Mouse (Mus musculus): ENCODE data around the gene Entpd7.

Entpd7 gene

GRCm38 (mm10) chr19:43674730-43675524, 14.5 kb upstream of the Entpd7 start, which contains the start of gene Slc25a28:
TSS of gene Slc25a28 (minus strand) at chr19:43674881.
- peak; percentile 99 for DNase-seq (ENCODE audit: low read depth, low spot score)

GRCm38 (mm10) chr19:43675525-43676400, 13.7 kb upstream of the Entpd7 start:
- DNase-seq (ENCODE audit: low read depth, low spot score), result no peak

- no peak for DNase-seq (ENCODE audit: low read depth, low spot score)
Measured at GRCm38 (mm10) chr19:43678467-43679003, 10.9 kb upstream of the Entpd7 start.

- DNase-seq (ENCODE audit: low read depth, low spot score), result peak; percentile 77
Measured at GRCm38 (mm10) chr19:43679474-43679981, 9.9 kb upstream of the Entpd7 start.

GRCm38 (mm10) chr19:43681541-43681940, 7.9 kb upstream of the Entpd7 start:
- DNase-seq (ENCODE audit: low read depth, low spot score), result no peak

- no peak for DNase-seq (ENCODE audit: low read depth, low spot score)
Measured at GRCm38 (mm10) chr19:43692815-43693214, 3.3 kb downstream of the Entpd7 start.

- DNase-seq (ENCODE audit: low read depth, low spot score), result peak; percentile 85
Measured at GRCm38 (mm10) chr19:43695514-43695964, 6.1 kb downstream of the Entpd7 start.

GRCm38 (mm10) chr19:43697666-43698370, 8.3 kb downstream of the Entpd7 start:
- no peak for DNase-seq (ENCODE audit: low read depth, low spot score)

GRCm38 (mm10) chr19:43699021-43699762, 9.7 kb downstream of the Entpd7 start:
- DNase-seq (ENCODE audit: low read depth, low spot score), result no peak

- no peak for DNase-seq (ENCODE audit: low read depth, low spot score)
Measured at GRCm38 (mm10) chr19:43699763-43700155, 10.3 kb downstream of the Entpd7 start.

- no peak for DNase-seq (ENCODE audit: low read depth, low spot score)
Measured at GRCm38 (mm10) chr19:43704211-43704610, 14.7 kb downstream of the Entpd7 start.

- no peak for DNase-seq (ENCODE audit: low read depth, low spot score)
Measured at GRCm38 (mm10) chr19:43704787-43705497, 15.5 kb downstream of the Entpd7 start.

- no peak for DNase-seq (ENCODE audit: low read depth, low spot score)
Measured at GRCm38 (mm10) chr19:43708206-43708605, 18.7 kb downstream of the Entpd7 start.

GRCm38 (mm10) chr19:43709317-43709716, 19.8 kb downstream of the Entpd7 start:
- DNase-seq (ENCODE audit: low read depth, low spot score), result no peak

- DNase-seq (ENCODE audit: low read depth, low spot score), result peak; percentile 89
Measured at GRCm38 (mm10) chr19:43711159-43711916, 21.9 kb downstream of the Entpd7 start.

- DNase-seq (ENCODE audit: low read depth, low spot score), result peak; percentile 77
Measured at GRCm38 (mm10) chr19:43711971-43712370, 22.5 kb downstream of the Entpd7 start.

- DNase-seq (ENCODE audit: low read depth, low spot score), result no peak
Measured at GRCm38 (mm10) chr19:43720061-43720460, 30.6 kb downstream of the Entpd7 start.

GRCm38 (mm10) chr19:43722891-43723290, 33.4 kb downstream of the Entpd7 start:
- no peak for DNase-seq (ENCODE audit: low read depth, low spot score)

GRCm38 (mm10) chr19:43723501-43723900, 34.0 kb downstream of the Entpd7 start:
- no peak for DNase-seq (ENCODE audit: low read depth, low spot score)

All from A20 (cell line).